Mouse (Mus musculus): ENCODE data around the gene Mau2.

GRCm38 (mm10) chr8:70037994-70038393 lies 4.5 kb downstream of the Mau2 start:
- no peak for TF ChIP-seq POLR2A (IDR thresholded peaks at IDR 0.05; ENCODE audit: low read depth, low read length)
- TF ChIP-seq CTCF (IDR thresholded peaks at IDR 0.05; ENCODE audit: extremely low read depth, insufficient read depth, insufficient read length, insufficient replicate concordance): no peak
